Mouse (Mus musculus) bone marrow, adult 2 months (tissue): ENCODE data around the gene B4galt3. TPM values are rescaled to one million over a fixed set of nuclear protein-coding genes. Genes with fewer than 3 reads are reported as not detected.

Experiments
- H3K27ac ChIP-seq: fragments of 200-500 bp; 2 replicates; pipeline ENCODE4 v1.5.1; 2012; ENCODE audit warnings: low read depth, mild to moderate bottlenecking, control low read depth, inconsistent platforms, low read length; ENCODE audit not compliant: control insufficient read depth, poor library complexity, insufficient read depth
- H3K4me1 ChIP-seq: fragments of 200-500 bp; 2 replicates; pipeline ENCODE4 v1.6.1; 2011; ENCODE audit warnings: low read length; ENCODE audit not compliant: control insufficient read depth, insufficient read depth
- H3K4me3 ChIP-seq: fragments of 200-500 bp; replicated peaks from 2 replicates; pipeline ENCODE3; 2011; ENCODE audit warnings: mild to moderate bottlenecking, low read depth, low read length, control low read depth; ENCODE audit not compliant: control insufficient read depth
- CTCF ChIP-seq: fragments of 200-500 bp; IDR thresholded peaks from 2 replicates; pipeline ENCODE4 v1.5.1; 2011; ENCODE audit warnings: low read length, control low read depth; ENCODE audit not compliant: control insufficient read depth, insufficient read depth
- POLR2A ChIP-seq: fragments of 200-500 bp; IDR thresholded peaks from 2 replicates; pipeline ENCODE4 v1.6.1; 2011; ENCODE audit warnings: low read depth, mild to moderate bottlenecking, control low read depth, low read length, borderline replicate concordance; ENCODE audit not compliant: control insufficient read depth
- WGBS: fragments of 180-500 bp; shearing (Covaris S2); methylation state at CpG from one replicate; pipeline ENCODE4 v1.1.7; 2018; 5-methylcytosine and 5-hydroxymethylcytosine counted together
- polyA plus RNA-seq: library from polyadenylated mRNA; stranded (reverse); fragments of >200 nt; gene quantifications from 2 replicates; pipeline ENCODE4 v1.2.4, GENCODE M21; 2011; ENCODE audit warnings: low replicate concordance; ENCODE audit not compliant: missing spikeins, insufficient read depth, insufficient read length

Gene B4galt3
- polyA plus RNA-seq, 1 experiment = 67.5 TPM

- Histone ChIP-seq H3K4me1 (peaks cover 1% of the 10 kb centered on the region; the same call in 1 of the 2 replicates), H3K4me3 (peak overlapping the region; percentile 70), H3K27ac (peak overlapping the region; percentile 85)
- 2% methylated on average over 10 of the region's 10 CpGs for WGBS
- TF ChIP-seq POLR2A (0 out of 2 replicates have a peak, but pooled peaks have one; percentile 14), CTCF (peak; percentile 82)
These were observed 11.4 kb downstream of the B4galt3 start for GRCm38 (mm10) chr1:171281528-171281923.

GRCm38 (mm10) chr1:171282086-171282805 is 12.1 kb downstream of the B4galt3 start:
- Histone ChIP-seq H3K4me3 (peak overlapping the region; percentile 64), H3K27ac (peak overlapping the region; percentile 24), H3K4me1 (peaks cover 1% of the 10 kb centered on the region; the same call in 1 of the 2 replicates)
- TF ChIP-seq POLR2A = no peak
- WGBS = 72% methylated on average over 18 of the region's 18 CpGs

GRCm38 (mm10) chr1:171283188-171284160 is 13.3 kb downstream of the B4galt3 start:
- TF ChIP-seq POLR2A = no peak
- no peak for TF ChIP-seq CTCF
- Histone ChIP-seq H3K4me3 (no peak overlapping the region), H3K4me1 (peaks cover 3% of the 10 kb centered on the region), H3K27ac (no peak overlapping the region; the same call in 1 of the 2 replicates)
- WGBS = 73% methylated on average over 18 of the region's 18 CpGs

GRCm38 (mm10) chr1:171284491-171284890 is 14.4 kb downstream of the B4galt3 start:
- no peak overlapping the region for H3K4me3 ChIP-seq
- WGBS = 77% methylated on average over 15 of the region's 15 CpGs
- no peak overlapping the region for H3K27ac ChIP-seq
- peaks cover 3% of the 10 kb centered on the region for H3K4me1 ChIP-seq
- no peak for TF ChIP-seq CTCF
- TF ChIP-seq POLR2A = no peak

- H3K27ac ChIP-seq = 0 out of 2 replicates have a peak overlapping the region, but pooled peaks have one; percentile 4
- H3K4me3 ChIP-seq = no peak overlapping the region
- H3K4me1 ChIP-seq = peaks cover 3% of the 10 kb centered on the region
- 65% methylated on average over 20 of the region's 20 CpGs for WGBS
- TF ChIP-seq CTCF = no peak
These were observed 15.2 kb downstream of the B4galt3 start for GRCm38 (mm10) chr1:171285096-171285892.

- H3K27ac ChIP-seq = no peak overlapping the region; the same call in 1 of the 2 replicates
- H3K4me3 ChIP-seq = no peak overlapping the region
These were observed 16.4 kb downstream of the B4galt3 start for GRCm38 (mm10) chr1:171286517-171286916.

GRCm38 (mm10) chr1:171287136-171288081 is 17.3 kb downstream of the B4galt3 start, which contains the start of gene Usp21:
TSS of gene Usp21 (minus strand) at chr1:171287991.
- Histone ChIP-seq H3K4me3 (peak within 1 kb of the TSS; percentile 74), H3K27ac (peak within 1 kb of the TSS; percentile 65), H3K4me1 (peaks cover 3% of the 10 kb centered on the region)
- 1% methylated on average over 49 of the region's 49 CpGs for WGBS
- peak; percentile 80; the same call in 1 of the 2 replicates for TF ChIP-seq POLR2A
- no peak for TF ChIP-seq CTCF

More at GRCm38 (mm10) chr1:171286517-171286916, 16.4 kb downstream of the B4galt3 start:
- TF ChIP-seq POLR2A (no peak), CTCF (no peak)
- peaks cover 3% of the 10 kb centered on the region for H3K4me1 ChIP-seq
- 88% methylated on average over 19 of the region's 19 CpGs for WGBS
